Mouse (Mus musculus) heart, postnatal 0 days (tissue): ENCODE results near the gene Ccr7.

ENCODE experiments used
- CTCF ChIP-seq: IDR thresholded peaks from 2 replicates; pipeline ENCODE4 v1.5.1; 2016; ENCODE audit warnings: antibody characterized with exemption, control low read depth, low read depth
- EP300 ChIP-seq: IDR thresholded peaks from 2 replicates; pipeline ENCODE4 v1.6.1; 2016; ENCODE audit warnings: antibody characterized with exemption, low read depth

GRCm38 (mm10) chr11:99099516-99099915, 55.4 kb downstream of the Ccr7 start:
- no peak for TF ChIP-seq CTCF
- no peak for TF ChIP-seq EP300
